Mouse (Mus musculus) liver, embryonic 14.5 days (tissue): ENCODE measurements around the gene D16Ertd472e.

Source experiments
- CTCF ChIP-seq: IDR thresholded peaks from 2 replicates; pipeline ENCODE4 v1.5.1; 2016; ENCODE audit warnings: antibody characterized with exemption, low read depth, control low read depth
- EP300 ChIP-seq: IDR thresholded peaks from 2 replicates; pipeline ENCODE4 v1.6.1; 2016; ENCODE audit warnings: antibody characterized with exemption, low read depth

DNA sequence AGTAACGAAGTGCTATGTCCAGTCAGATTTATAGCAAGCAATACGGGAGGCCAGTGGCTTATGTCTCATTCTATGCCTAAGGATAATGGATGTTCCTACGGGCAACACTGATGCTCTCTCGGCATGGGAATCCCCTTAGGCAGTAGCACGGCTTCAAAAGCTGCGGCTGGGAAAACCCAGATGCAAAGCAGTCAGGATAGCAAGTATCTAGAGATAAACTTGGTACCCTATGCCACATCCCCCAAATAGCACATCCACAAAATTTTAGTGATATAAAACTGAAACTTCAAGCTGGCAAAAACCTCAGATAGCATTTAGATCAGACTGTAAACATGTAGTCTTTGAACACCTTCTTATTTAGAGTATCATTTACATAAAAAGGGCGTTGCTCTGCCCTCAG, 39.2 kb downstream of the D16Ertd472e start:
- TF ChIP-seq EP300 (no peak), CTCF (no peak)
